Mouse (Mus musculus): ENCODE measurements around the gene Zbtb12.

DNA sequence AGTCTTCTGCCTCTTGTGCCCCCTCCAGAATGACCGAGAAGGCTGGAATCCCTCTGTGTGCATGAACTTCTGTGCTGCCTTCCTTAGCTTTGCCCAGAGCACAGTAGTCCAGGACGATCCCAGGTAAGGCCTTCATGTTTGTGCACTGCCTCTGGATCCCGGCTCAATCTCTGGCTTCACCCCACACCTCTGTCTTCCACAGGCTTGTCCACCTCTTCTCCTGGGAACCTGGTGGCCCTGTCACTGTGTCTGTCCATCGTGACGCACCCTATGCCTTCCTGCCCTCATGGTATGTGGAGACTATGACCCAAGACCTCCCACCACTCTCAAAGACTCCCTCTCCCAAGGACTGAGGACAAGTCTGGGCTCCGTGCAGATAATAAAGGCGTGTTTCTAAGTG lies 40.5 kb upstream of the Zbtb12 start:
- no peak for TF ChIP-seq CTCF (IDR thresholded peaks at IDR 0.05; ENCODE audit: insufficient read depth, low read length)
- TF ChIP-seq POLR2A (IDR thresholded peaks at IDR 0.05; ENCODE audit: borderline replicate concordance, extremely low read depth, low read depth, low read length) = no peak
